Mouse (Mus musculus): ENCODE measurements around the gene Ung. TPM values are rescaled to one million over a fixed set of nuclear protein-coding genes. Genes with fewer than 3 reads are reported as not detected.

Ung gene
- total and polyA plus RNA-seq, 2 experiments: 2.4 to 5.0 TPM

DNA sequence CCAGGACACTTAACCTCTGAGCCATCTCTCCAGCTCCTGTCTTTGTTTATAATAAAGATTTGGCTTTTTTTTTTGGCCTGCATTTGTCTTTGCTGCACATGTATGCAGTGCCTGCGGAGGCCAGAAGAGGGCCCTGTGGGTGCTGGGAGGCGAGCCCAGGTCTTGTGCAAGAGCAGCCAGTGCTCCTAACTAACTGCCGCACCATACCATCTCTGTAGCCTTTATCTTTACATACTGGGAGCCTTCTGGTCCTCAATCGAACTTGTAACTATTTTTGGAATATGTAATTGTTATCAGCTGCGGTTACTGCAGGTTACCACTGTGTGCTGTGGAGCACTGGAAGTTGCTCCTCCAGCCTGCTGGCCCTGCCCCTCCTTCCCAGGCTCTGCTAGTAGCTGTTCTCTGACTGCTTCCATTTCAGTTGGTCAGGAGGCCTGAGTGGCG is 3.9 kb downstream of the Ung start:
- Histone ChIP-seq H3K9ac (ENCODE audit: low read depth, low read length) (peak overlapping the region; percentile 28), H3K27ac (replicated peaks; ENCODE audit: insufficient read depth, low read depth, low read length) (peak overlapping the region; percentile 84; the same call in 1 of the 2 replicates), H3K79me2 (ENCODE audit: control insufficient read depth, insufficient read depth, low read length) (no peaks in the 10 kb centered on the region), H3K36me3 (ENCODE audit: control insufficient read depth, insufficient read depth, low read length) (no peaks in the 10 kb centered on the region), H3K27me3 (ENCODE audit: control insufficient read depth, insufficient read depth, low read length) (no peaks in the 10 kb centered on the region), H3K4me3 (ENCODE audit: insufficient read depth, low read depth, low read length) (no peak overlapping the region), H3K4me1 (ENCODE audit: control insufficient read depth, insufficient read depth, low read length) (peaks cover 18% of the 10 kb centered on the region)
- no peak for TF ChIP-seq POLR2A (IDR thresholded peaks at IDR 0.05; ENCODE audit: extremely low read depth, insufficient read depth, low read length)
- peak; percentile 90 for TF ChIP-seq CTCF (IDR thresholded peaks at IDR 0.05; ENCODE audit: low read depth, low read length)
- WGBS: 18% methylated on average over 6 of the region's 6 CpGs
- peak; percentile 90 for DNase-seq (ENCODE audit: extremely low read depth, low read depth, low spot score)

DNA sequence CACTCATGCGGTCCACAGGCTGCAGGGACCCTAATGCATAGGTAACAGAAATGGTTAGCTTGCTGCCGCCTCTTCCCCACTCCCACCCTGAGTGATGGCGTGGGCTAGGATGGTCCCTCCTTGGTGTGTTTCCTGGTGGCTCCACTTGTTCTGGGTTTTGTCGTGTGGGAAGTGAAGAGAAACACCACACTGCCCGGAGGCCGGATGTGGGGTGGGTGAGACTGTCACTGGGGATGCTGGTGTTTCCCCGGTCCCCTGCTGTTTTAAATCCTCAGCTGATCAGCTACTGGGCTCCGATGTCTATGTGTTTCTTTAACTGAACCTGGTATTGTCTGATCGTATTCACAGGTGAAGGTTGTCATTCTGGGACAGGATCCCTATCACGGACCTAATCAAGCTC is 5.3 kb downstream of the Ung start:
- no peak overlapping the region for H3K9ac ChIP-seq (ENCODE audit: low read depth, low read length)
- no peaks in the 10 kb centered on the region for H3K36me3 ChIP-seq (ENCODE audit: control insufficient read depth, insufficient read depth, low read length)
- TF ChIP-seq CTCF (IDR thresholded peaks at IDR 0.05; ENCODE audit: low read depth, low read length): no peak
- no peak for TF ChIP-seq POLR2A (IDR thresholded peaks at IDR 0.05; ENCODE audit: extremely low read depth, insufficient read depth, low read length)
- no peaks in the 10 kb centered on the region for H3K27me3 ChIP-seq (ENCODE audit: control insufficient read depth, insufficient read depth, low read length)
- no peak overlapping the region for H3K4me3 ChIP-seq (ENCODE audit: insufficient read depth, low read depth, low read length)
- DNase-seq (ENCODE audit: extremely low read depth, low read depth, low spot score): no peak
- H3K27ac ChIP-seq (replicated peaks; ENCODE audit: insufficient read depth, low read depth, low read length): no peak overlapping the region
- WGBS: 93% methylated on average over 10 of the region's 10 CpGs
- H3K4me1 ChIP-seq (ENCODE audit: control insufficient read depth, insufficient read depth, low read length): peaks cover 22% of the 10 kb centered on the region
- H3K79me2 ChIP-seq (ENCODE audit: control insufficient read depth, insufficient read depth, low read length): no peaks in the 10 kb centered on the region

- no peak overlapping the region for H3K9ac ChIP-seq (ENCODE audit: low read depth, low read length)
- DNase-seq (ENCODE audit: extremely low read depth, low read depth, low spot score): no peak
- WGBS: 82% methylated on average over 15 of the region's 15 CpGs
- no peak overlapping the region for H3K27ac ChIP-seq (replicated peaks; ENCODE audit: insufficient read depth, low read depth, low read length)
- no peak for TF ChIP-seq POLR2A (IDR thresholded peaks at IDR 0.05; ENCODE audit: extremely low read depth, insufficient read depth, low read length)
- no peak for TF ChIP-seq CTCF (IDR thresholded peaks at IDR 0.05; ENCODE audit: low read depth, low read length)
- H3K79me2 ChIP-seq (ENCODE audit: control insufficient read depth, insufficient read depth, low read length): no peaks in the 10 kb centered on the region
- H3K36me3 ChIP-seq (ENCODE audit: control insufficient read depth, insufficient read depth, low read length): no peaks in the 10 kb centered on the region
- no peaks in the 10 kb centered on the region for H3K27me3 ChIP-seq (ENCODE audit: control insufficient read depth, insufficient read depth, low read length)
- H3K4me3 ChIP-seq (ENCODE audit: insufficient read depth, low read depth, low read length): no peak overlapping the region
- H3K4me1 ChIP-seq (ENCODE audit: control insufficient read depth, insufficient read depth, low read length): peaks cover 17% of the 10 kb centered on the region
Measured at GRCm38 (mm10) chr5:114137481-114138276, 7.5 kb downstream of the Ung start.

DNA sequence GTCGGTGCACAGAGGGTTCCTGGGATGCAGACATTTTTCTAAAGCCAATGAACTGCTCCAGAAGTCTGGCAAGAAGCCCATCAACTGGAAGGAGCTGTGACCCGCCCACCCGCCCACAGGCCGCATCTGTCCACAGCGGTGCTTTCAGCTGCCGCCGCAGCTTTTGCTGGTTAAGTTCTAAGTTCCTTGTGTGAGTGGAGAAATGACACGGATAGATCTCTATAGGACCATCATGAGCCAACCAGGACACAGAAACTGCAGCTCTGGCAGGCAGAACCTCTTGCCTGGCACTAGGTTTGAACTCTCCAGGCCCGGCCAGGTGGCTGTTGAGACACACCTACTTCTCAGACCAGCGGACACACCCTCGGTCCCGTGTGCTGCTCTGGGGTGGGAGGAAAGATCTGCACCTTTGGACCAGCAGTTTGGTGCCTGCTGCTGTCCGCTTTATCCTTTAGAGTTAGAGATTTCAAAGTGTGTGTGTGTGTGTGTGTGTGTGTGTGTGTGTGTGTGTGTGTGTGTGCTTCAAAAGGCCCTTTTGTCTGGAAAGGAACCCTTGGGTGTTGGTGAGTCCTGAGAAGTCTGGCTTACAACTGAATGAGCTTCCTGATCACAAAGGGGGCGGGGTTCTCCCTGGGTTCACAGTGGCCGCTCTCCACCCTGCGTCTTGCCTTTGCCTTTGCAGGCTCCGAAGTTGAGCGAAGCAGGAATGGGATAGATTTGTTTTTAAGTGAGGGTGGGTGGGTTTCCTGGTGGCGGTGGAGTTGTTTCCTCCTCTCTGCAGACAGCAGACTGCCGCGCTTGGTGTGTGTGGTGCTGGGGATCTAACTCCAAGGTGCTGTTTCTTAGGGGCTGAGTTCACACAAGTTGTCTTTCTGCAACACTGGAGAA is 8.3 kb downstream of the Ung start:
- DNase-seq (ENCODE audit: extremely low read depth, low read depth, low spot score): no peak
- peaks cover 14% of the 10 kb centered on the region for H3K4me1 ChIP-seq (ENCODE audit: control insufficient read depth, insufficient read depth, low read length)
- no peaks in the 10 kb centered on the region for H3K36me3 ChIP-seq (ENCODE audit: control insufficient read depth, insufficient read depth, low read length)
- 0 out of 2 replicates have a peak overlapping the region, but pooled peaks have one; percentile 1 for H3K27ac ChIP-seq (replicated peaks; ENCODE audit: insufficient read depth, low read depth, low read length)
- H3K27me3 ChIP-seq (ENCODE audit: control insufficient read depth, insufficient read depth, low read length): no peaks in the 10 kb centered on the region
- 66% methylated on average over 21 of the region's 21 CpGs for WGBS
- TF ChIP-seq POLR2A (IDR thresholded peaks at IDR 0.05; ENCODE audit: extremely low read depth, insufficient read depth, low read length) (no peak), CTCF (IDR thresholded peaks at IDR 0.05; ENCODE audit: low read depth, low read length) (no peak)
- no peak overlapping the region for H3K4me3 ChIP-seq (ENCODE audit: insufficient read depth, low read depth, low read length)
- H3K79me2 ChIP-seq (ENCODE audit: control insufficient read depth, insufficient read depth, low read length): no peaks in the 10 kb centered on the region
- no peak overlapping the region for H3K9ac ChIP-seq (ENCODE audit: low read depth, low read length)

DNA sequence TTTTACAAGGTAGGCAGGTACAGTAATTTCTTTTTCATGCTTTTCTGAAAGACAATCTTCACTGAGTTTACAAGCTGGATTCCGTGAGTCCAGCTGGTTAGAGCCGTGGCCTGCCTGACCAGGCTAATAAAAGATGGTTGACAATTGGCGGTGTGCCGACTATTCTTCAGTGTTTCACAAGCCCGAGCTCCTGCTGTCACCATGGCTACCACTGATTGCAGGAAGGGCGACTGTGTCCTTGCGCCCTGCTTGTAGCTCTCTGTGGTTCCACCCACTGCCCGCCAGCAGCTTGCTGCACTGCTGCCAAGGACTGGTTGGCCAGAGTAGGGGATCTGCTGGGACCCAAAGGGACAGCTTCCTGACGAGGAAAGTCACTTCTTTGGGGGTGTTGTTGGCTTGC is 9.0 kb downstream of the Ung start:
- 13% methylated on average over 9 of the region's 9 CpGs for WGBS
- no peak overlapping the region for H3K9ac ChIP-seq (ENCODE audit: low read depth, low read length)

More for the DNA sequence above, 9.0 kb downstream of the Ung start:
- H3K27me3 ChIP-seq (ENCODE audit: control insufficient read depth, insufficient read depth, low read length): no peaks in the 10 kb centered on the region
- peaks cover 11% of the 10 kb centered on the region for H3K4me1 ChIP-seq (ENCODE audit: control insufficient read depth, insufficient read depth, low read length)
- H3K27ac ChIP-seq (replicated peaks; ENCODE audit: insufficient read depth, low read depth, low read length): peak overlapping the region; percentile 55
- no peak overlapping the region for H3K4me3 ChIP-seq (ENCODE audit: insufficient read depth, low read depth, low read length)
- H3K79me2 ChIP-seq (ENCODE audit: control insufficient read depth, insufficient read depth, low read length): no peaks in the 10 kb centered on the region
- no peaks in the 10 kb centered on the region for H3K36me3 ChIP-seq (ENCODE audit: control insufficient read depth, insufficient read depth, low read length)
- TF ChIP-seq CTCF (IDR thresholded peaks at IDR 0.05; ENCODE audit: low read depth, low read length) (no peak), POLR2A (IDR thresholded peaks at IDR 0.05; ENCODE audit: extremely low read depth, insufficient read depth, low read length) (no peak)
- peak; percentile 94 for DNase-seq (ENCODE audit: extremely low read depth, low read depth, low spot score)

Data from liver, adult 2 months (tissue).